Mouse (Mus musculus) cerebellum, adult 2 months (tissue): ENCODE data around the gene Ccdc61.

ENCODE experiments used
- CTCF ChIP-seq: fragments of 200-500 bp; IDR thresholded peaks from 2 replicates; pipeline ENCODE4 v1.5.1; 2011; ENCODE audit warnings: low read depth, mild to moderate bottlenecking, control low read depth, low read length, moderate library complexity, borderline replicate concordance; ENCODE audit not compliant: insufficient read depth
- POLR2A ChIP-seq: fragments of 200-500 bp; IDR thresholded peaks from 2 replicates; pipeline ENCODE4 v1.6.1; 2011; ENCODE audit warnings: low read length, control low read depth, borderline replicate concordance; ENCODE audit not compliant: insufficient read depth

DNA sequence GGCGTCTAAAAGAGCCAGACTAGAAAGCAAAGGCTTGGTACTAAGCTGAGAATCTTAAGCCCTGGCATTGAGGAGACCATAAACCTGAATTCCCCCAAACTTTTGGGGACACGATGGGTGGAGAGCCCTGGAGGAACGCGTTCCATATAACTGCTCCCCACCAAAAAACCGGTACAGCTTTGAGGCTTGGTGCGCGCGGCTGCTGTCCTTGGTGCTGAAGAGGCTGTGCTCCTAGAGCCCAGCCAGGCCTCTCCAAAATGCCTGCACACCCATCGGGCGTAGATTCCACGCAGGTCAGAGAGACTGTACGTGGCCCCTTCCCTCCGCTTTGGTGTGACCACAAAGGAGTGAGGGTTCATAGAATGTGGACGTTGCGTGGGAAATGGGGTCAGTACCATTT, 41.2 kb upstream of the Ccdc61 start:
- TF ChIP-seq CTCF (no peak), POLR2A (no peak)
